Mouse (Mus musculus) heart, postnatal 0 days (tissue): ENCODE measurements around the gene Orm1. TPM values are rescaled to one million over a fixed set of nuclear protein-coding genes. Genes with fewer than 3 reads are reported as not detected.
A peak's percentile ranks its signal among the peaks of the same experiment; 100 is the strongest.

Experiments used
- ATAC-seq: fragments of 200-750 bp; cut with Nextera tagmentation; 2 replicates; pipeline ENCODE4 v1.8.0; 2017; ENCODE audit warnings: low read depth, moderate number of reproducible peaks, moderate library complexity; ENCODE audit not compliant: insufficient read depth
- DNase-seq: peaks from one replicate; pipeline ENCODE4 v3.0.0-alpha.2; 2016; ENCODE audit warnings: low spot score
- H3K27ac ChIP-seq: fragments of 300-500 bp; sonication (generic); 2 replicates; pipeline ENCODE4 v1.5.1; 2014; ENCODE audit warnings: low read depth, mild to moderate bottlenecking
- H3K27me3 ChIP-seq: fragments of 300-500 bp; sonication (generic); 2 replicates; pipeline ENCODE4 v1.6.1; 2014; ENCODE audit warnings: low read length, mixed read lengths; ENCODE audit not compliant: control insufficient read depth, insufficient read depth
- H3K36me3 ChIP-seq: fragments of 300-500 bp; sonication (generic); replicated peaks from 2 replicates; pipeline ENCODE4 v1.6.1; 2014; ENCODE audit warnings: low read length, mixed read lengths; ENCODE audit not compliant: control insufficient read depth, insufficient read depth
- H3K4me1 ChIP-seq: fragments of 300-500 bp; sonication (generic); 2 replicates; pipeline ENCODE4 v1.6.1; 2014; ENCODE audit warnings: antibody characterized with exemption; ENCODE audit not compliant: control insufficient read depth, insufficient read depth
- H3K4me2 ChIP-seq: fragments of 300-500 bp; sonication (generic); 2 replicates; pipeline ENCODE4 v1.6.1; 2014; ENCODE audit warnings: low read depth, mild to moderate bottlenecking, low read length, moderate library complexity
- H3K4me3 ChIP-seq: fragments of 300-500 bp; sonication (generic); 2 replicates; pipeline ENCODE4 v1.5.1; 2014; ENCODE audit warnings: low read depth, low read length
- H3K9ac ChIP-seq: fragments of 300-500 bp; sonication (generic); replicated peaks from 2 replicates; pipeline ENCODE4 v1.6.1; 2014; ENCODE audit warnings: low read depth, low read length, mixed read lengths
- H3K9me3 ChIP-seq: fragments of 300-500 bp; sonication (generic); replicated peaks from 2 replicates; pipeline ENCODE4 v1.6.1; 2016; ENCODE audit warnings: low read length; ENCODE audit not compliant: control insufficient read depth
- CTCF ChIP-seq: IDR thresholded peaks from 2 replicates; pipeline ENCODE4 v1.5.1; 2016; ENCODE audit warnings: antibody characterized with exemption, control low read depth, low read depth
- EP300 ChIP-seq: IDR thresholded peaks from 2 replicates; pipeline ENCODE4 v1.6.1; 2016; ENCODE audit warnings: antibody characterized with exemption, low read depth
- WGBS: fragments of 180-500 bp; shearing (Covaris S2); extraction: QIAGEN DNeasy Blood & Tissue Kit; methylation state at CpG from one replicate; pipeline ENCODE4 v1.1.7; 2014; 5-methylcytosine and 5-hydroxymethylcytosine counted together
- polyA plus RNA-seq: library from polyadenylated mRNA; unstranded; fragments of >200 nt; fragmentation: Nextera tagmentation; extraction: Ambion mirVana; gene quantifications from 2 replicates; pipeline ENCODE4 v1.2.1, GENCODE M21; 2015
- total RNA-seq: library from RNA; depleted of rRNA; stranded (reverse); fragments of >200 nt; gene quantifications from 2 replicates; pipeline ENCODE4 v1.2.3, GENCODE M21; 2014; ENCODE audit warnings: low replicate concordance

Orm1 gene
- total and polyA plus RNA-seq, 2 experiments from 2014 or later = not detected

- no peak for TF ChIP-seq EP300
- no peak for TF ChIP-seq CTCF
- whole genome bisulfite sequencing = 86% methylated on average over 8 of the region's 8 CpGs
- Histone ChIP-seq H3K27ac (no peak overlapping the region), H3K9me3 (no peaks in the 10 kb centered on the region), H3K36me3 (peaks cover 16% of the 10 kb centered on the region), H3K9ac (no peak overlapping the region), H3K4me1 (no peaks in the 10 kb centered on the region), H3K4me3 (no peak overlapping the region), H3K4me2 (no peak overlapping the region), H3K27me3 (no peaks in the 10 kb centered on the region)
- DNase-seq (no peak), ATAC-seq (no peak)
Observed at GRCm38 (mm10) chr4:63373404-63373803, 29.0 kb downstream of the Orm1 start.

- Histone ChIP-seq H3K36me3 (peaks cover 20% of the 10 kb centered on the region), H3K4me1 (no peaks in the 10 kb centered on the region), H3K9me3 (no peaks in the 10 kb centered on the region), H3K27me3 (no peaks in the 10 kb centered on the region), H3K27ac (no peak overlapping the region), H3K4me3 (no peak overlapping the region), H3K4me2 (no peak overlapping the region), H3K9ac (no peak overlapping the region)
- no peak for TF ChIP-seq CTCF
- TF ChIP-seq EP300 = no peak
- DNase-seq (no peak), ATAC-seq (no peak)
- 73% methylated on average over 12 of the region's 12 CpGs for WGBS
Observed at GRCm38 (mm10) chr4:63374331-63374730, 30.0 kb downstream of the Orm1 start.

- no peak for TF ChIP-seq CTCF
- TF ChIP-seq EP300 = no peak
- Histone ChIP-seq H3K27ac (no peak overlapping the region), H3K9me3 (no peaks in the 10 kb centered on the region), H3K4me1 (no peaks in the 10 kb centered on the region), H3K36me3 (peaks cover 20% of the 10 kb centered on the region), H3K4me2 (no peak overlapping the region), H3K9ac (no peak overlapping the region), H3K27me3 (no peaks in the 10 kb centered on the region), H3K4me3 (no peak overlapping the region)
- DNase-seq (no peak), ATAC-seq (no peak)
- 67% methylated on average over 1 of the region's 1 CpGs for WGBS
Observed at GRCm38 (mm10) chr4:63375367-63375766, 31.0 kb downstream of the Orm1 start.

GRCm38 (mm10) chr4:63377483-63377882 is 33.1 kb downstream of the Orm1 start:
- H3K9ac ChIP-seq = no peak overlapping the region
- TF ChIP-seq EP300 = no peak
- TF ChIP-seq CTCF = peak; percentile 31
- DNase-seq (no peak), ATAC-seq (no peak)
- no peak overlapping the region for H3K4me2 ChIP-seq
- no peak overlapping the region for H3K4me3 ChIP-seq
- no peaks in the 10 kb centered on the region for H3K9me3 ChIP-seq
- 65% methylated on average over 7 of the region's 7 CpGs for WGBS
- H3K4me1 ChIP-seq = no peaks in the 10 kb centered on the region
- H3K36me3 ChIP-seq = peaks cover 29% of the 10 kb centered on the region; the same call in 1 of the 2 replicates
- no peak overlapping the region for H3K27ac ChIP-seq
- H3K27me3 ChIP-seq = no peaks in the 10 kb centered on the region

- TF ChIP-seq CTCF (no peak), EP300 (no peak)
- ATAC-seq = no peak
- H3K36me3 ChIP-seq = peaks cover 27% of the 10 kb centered on the region
Observed at GRCm38 (mm10) chr4:63382676-63383369, 38.5 kb downstream of the Orm1 start.

GRCm38 (mm10) chr4:63383474-63383873 is 39.1 kb downstream of the Orm1 start:
- no peaks in the 10 kb centered on the region for H3K27me3 ChIP-seq
- TF ChIP-seq EP300 (no peak), CTCF (no peak)
- peaks cover 27% of the 10 kb centered on the region for H3K36me3 ChIP-seq
- H3K27ac ChIP-seq = no peak overlapping the region
- H3K4me1 ChIP-seq = no peaks in the 10 kb centered on the region
- DNase-seq (no peak), ATAC-seq (no peak)
- no peak overlapping the region for H3K4me3 ChIP-seq
- H3K9me3 ChIP-seq = no peaks in the 10 kb centered on the region
- H3K4me2 ChIP-seq = no peak overlapping the region
- no peak overlapping the region for H3K9ac ChIP-seq
- WGBS = 78% methylated on average over 12 of the region's 12 CpGs

More at GRCm38 (mm10) chr4:63382676-63383369, 38.5 kb downstream of the Orm1 start:
- Histone ChIP-seq H3K4me2 (no peak overlapping the region), H3K27me3 (no peaks in the 10 kb centered on the region), H3K4me3 (no peak overlapping the region), H3K27ac (no peak overlapping the region), H3K9ac (no peak overlapping the region), H3K9me3 (no peaks in the 10 kb centered on the region), H3K4me1 (no peaks in the 10 kb centered on the region)
- no peak for DNase-seq
- 80% methylated on average over 4 of the region's 4 CpGs for WGBS
